In genomic region chr11:26622727-26623126, GRCm38 (mm10) we compare ENCODE assay signal across 25 mouse cellular contexts. TPM values are rescaled to one million over a fixed set of nuclear protein-coding genes. Genes with fewer than 3 reads are reported as not detected.
DNase-seq lines count a peak whose midpoint lies in the region; TF ChIP-seq lines count a peak whose summit lies in the region.
"Had no signal": no experiment of that assay in that cellular context is flagged by ENCODE, and none has a peak within 500 bp of the region (broad histone marks: within the 10 kb centered on the region; RNA-seq: fewer than 3 reads in every experiment).

No protein-coding gene starts in this region.

- DNase-seq in MEL (ENCODE audit: low read depth, low spot score): peak; percentile 57
- no peak for DNase-seq in Muller cell, postnatal 12 days (ENCODE audit: inconsistent ontology term)
- DNase-seq: adrenal gland, adult 2 months; adrenal gland, adult 8-10 months; adrenal gland, postnatal 10 days; adrenal gland, postnatal 14 days; adrenal gland, postnatal 25 days; adrenal gland, postnatal 36 days; B cell, adult 2 months; cerebellum, adult 11 months; cerebellum, adult 11-12 months; cerebellum, adult 18-20 months; cerebellum, adult 2 months; cerebellum, adult 8-10 months; cerebellum, adult 9-10 months had no signal

- TF ChIP-seq RAD21 in MEL (IDR thresholded peaks at IDR 0.05; ENCODE audit: low read depth, low read length): no peak

- H3K9me3 ChIP-seq in MEL (replicated peaks; ENCODE audit: insufficient read depth, low read length): no peaks in the 10 kb centered on the region
- H3K9me3 ChIP-seq: G1E had no signal

- TF ChIP-seq CTCF in MEL (IDR thresholded peaks at IDR 0.05 in 2 of 3, conservative IDR thresholded peaks at IDR 0.05 in 1 of 3; ENCODE audit: control insufficient read depth in 1 of 3, insufficient read depth in 1 of 3, low read depth in 2 of 3, low read length in 3 of 3, poor library complexity in 1 of 3, severe bottlenecking in 1 of 3): no peak

- H3K4me1 ChIP-seq in MEL (ENCODE audit: control insufficient read depth in 1 of 2, insufficient read depth in 2 of 2, low read length in 2 of 2): peaks cover 3 to 33% of the 10 kb centered on the region in 2 experiments; a peak in 3 of 4 replicates

- no peak for TF ChIP-seq POLR2A in MEL (IDR thresholded peaks at IDR 0.05; ENCODE audit: control insufficient read depth in 1 of 2, insufficient read depth in 1 of 2, low read depth in 1 of 2, low read length in 2 of 2, poor library complexity in 1 of 2)

- H3K27ac ChIP-seq in MEL (ENCODE audit: control insufficient read depth, low read depth, low read length): no peak overlapping the region

- no peak overlapping the region for H3K4me3 ChIP-seq in MEL (ENCODE audit: control insufficient read depth in 1 of 2, insufficient read depth in 1 of 2, low read depth in 2 of 2, low read length in 2 of 2)

- no peaks in the 10 kb centered on the region for H3K27me3 ChIP-seq in MEL (ENCODE audit: control insufficient read depth in 1 of 2, insufficient read depth in 2 of 2, low read length in 2 of 2)
- H3K27me3 ChIP-seq: CH12.LX had no signal

- peak; percentile 39 to 52; a peak in 2 of 4 replicates for TF ChIP-seq EP300 in MEL (IDR thresholded peaks at IDR 0.05; ENCODE audit: low read depth in 1 of 2, low read length in 2 of 2)

- no peaks in the 10 kb centered on the region for H3K79me2 ChIP-seq in MEL (ENCODE audit: control insufficient read depth, insufficient read depth, low read length, poor library complexity)

- H3K36me3 ChIP-seq in MEL (ENCODE audit: control insufficient read depth in 1 of 2, insufficient read depth in 2 of 2, low read length in 2 of 2): peaks cover 0 to 31% of the 10 kb centered on the region in 2 experiments; a peak in 2 of 4 replicates
- H3K36me3 ChIP-seq: G1E had no signal

- H3K9ac ChIP-seq in MEL (ENCODE audit: control insufficient read depth, low read depth, low read length, poor library complexity, severe bottlenecking): no peak overlapping the region

TF ChIP-seq in MEL, 35 proteins besides CTCF, POLR2A, EP300 and RAD21:
- TF ChIP-seq ZNF384 (IDR thresholded peaks at IDR 0.05; ENCODE audit: low read depth, low read length) (no peak), ZC3H11A (IDR thresholded peaks at IDR 0.05; ENCODE audit: low read depth, low read length) (no peak), ETS1 (IDR thresholded peaks at IDR 0.05; ENCODE audit: low read depth, low read length) (no peak), E2F4 (IDR thresholded peaks at IDR 0.05; ENCODE audit: borderline replicate concordance, low read depth, low read length) (no peak), RCOR1 (IDR thresholded peaks at IDR 0.05; ENCODE audit: low read depth, low read length) (no peak), CHD1 (IDR thresholded peaks at IDR 0.05; ENCODE audit: low read depth, low read length) (no peak), MAFK (IDR thresholded peaks at IDR 0.05; ENCODE audit: borderline replicate concordance, low read depth, low read length) (no peak)
TF ChIP-seq in MEL: peak in this region for 0.

RNA-seq across cellular contexts. Expression of gene Vrk2, which starts 28.9 kb away (rescaled TPM):
- 19.6 and 21.2 TPM in 2 replicates for total RNA-seq in MEL (2012; rRNA removed)
- 10 to 100 TPM in 1 of 2 experiments, not detected in 1; 20.6 TPM for polyA plus RNA-seq in MEL (2012; ENCODE audit: insufficient read depth in 1 of 2, insufficient read length in 2 of 2, low read depth in 1 of 2, low replicate concordance in 2 of 2, missing spikeins in 1 of 2)

RNA-seq across cellular contexts. Expression of gene Gm6899, which starts 29.7 kb away (rescaled TPM):
- total RNA-seq in MEL (2012; rRNA removed): not detected in 2 replicates
- polyA plus RNA-seq in MEL (2012; ENCODE audit: insufficient read depth in 1 of 2, insufficient read length in 2 of 2, low read depth in 1 of 2, low replicate concordance in 2 of 2, missing spikeins in 1 of 2): not detected
- total RNA-seq: adrenal gland, adult 18-20 months; adrenal gland, adult 2 months; adrenal gland, adult 8-10 months; adrenal gland, postnatal 10 days; adrenal gland, postnatal 14 days; adrenal gland, postnatal 25 days; adrenal gland, postnatal 36 days; adrenal gland, postnatal 4 days; CH12.LX; ES-E14; G1E had no signal
- polyA plus RNA-seq: activated CD4-positive, CD25-positive, alpha-beta regulatory T cell, adult 4 months; adrenal gland, adult 2 months; brain, embryonic 14.5 days; C2C12; CD4-positive, CD25-positive, alpha-beta regulatory T cell, adult 4 months; cerebellum, adult 2 months; G1E; Patski had no signal
